Comparison of ENCODE assay signal across 9 mouse cellular contexts in genomic region chr5:34550251-34550650, GRCm38 (mm10). TPM values are rescaled to one million over a fixed set of nuclear protein-coding genes. Genes with fewer than 3 reads are reported as not detected.
DNase-seq lines count a peak whose midpoint lies in the region; ATAC-seq and TF ChIP-seq lines count a peak whose summit lies in the region.
"Had no signal": no experiment of that assay in that cellular context is flagged by ENCODE, and none has a peak within 500 bp of the region (broad histone marks: within the 10 kb centered on the region; RNA-seq: fewer than 3 reads in every experiment).

No protein-coding gene starts in this region.

- H3K4me1 ChIP-seq in embryonic facial prominence, embryonic 14.5 days (ENCODE audit: control insufficient read depth, insufficient read depth, low read length): peaks cover 9% of the 10 kb centered on the region
- H3K4me1 ChIP-seq in intestine, embryonic 15.5 days (replicated peaks): peaks cover 12% of the 10 kb centered on the region
- peaks cover 8% of the 10 kb centered on the region for H3K4me1 ChIP-seq in neural tube, embryonic 11.5 days (ENCODE audit: control insufficient read depth, insufficient read depth, low read length)

- no peaks in the 10 kb centered on the region for H3K27me3 ChIP-seq in embryonic facial prominence, embryonic 14.5 days (replicated peaks; ENCODE audit: control insufficient read depth, insufficient read depth, low read length)
- no peaks in the 10 kb centered on the region for H3K27me3 ChIP-seq in intestine, embryonic 15.5 days (replicated peaks)
- no peaks in the 10 kb centered on the region for H3K27me3 ChIP-seq in neural tube, embryonic 11.5 days (ENCODE audit: control insufficient read depth, insufficient read depth, low read length)

- 8% methylated on average over 6 of the region's 6 CpGs for WGBS in embryonic facial prominence, embryonic 14.5 days
- 20% methylated on average over 6 of the region's 6 CpGs for WGBS in intestine, embryonic 15.5 days
- WGBS in neural tube, embryonic 11.5 days: 30% methylated on average over 6 of the region's 6 CpGs

- no peak for DNase-seq in layer of hippocampus, adult 2 months (ENCODE audit: low spot score in 2 of 2)
- DNase-seq in layer of hippocampus, adult 18-20 months (ENCODE audit: low spot score in 2 of 2): no peak
- no peak for DNase-seq in embryonic facial prominence, embryonic 14.5 days (ENCODE audit: low spot score)
- DNase-seq in neural tube, embryonic 11.5 days (ENCODE audit: low spot score): peak; percentile 26
- DNase-seq in left cerebral cortex, postnatal 36 days (ENCODE audit: low spot score in 2 of 2): no peak
- DNase-seq in left cerebral cortex, adult 2 months (ENCODE audit: extremely low spot score in 1 of 2, low spot score in 2 of 2): no peak
- DNase-seq: kidney, adult 9 months had no signal

- TF ChIP-seq CTCF in layer of hippocampus, adult 2 months (conservative IDR thresholded peaks at IDR 0.05): no peak
- TF ChIP-seq CTCF in left cerebral cortex, adult 2 months (IDR thresholded peaks at IDR 0.05): no peak

- peak overlapping the region; percentile 70 for H3K4me2 ChIP-seq in embryonic facial prominence, embryonic 14.5 days (ENCODE audit: low read depth, low read length)
- H3K4me2 ChIP-seq in intestine, embryonic 15.5 days (replicated peaks): peak overlapping the region; percentile 91
- peak overlapping the region; percentile 78 for H3K4me2 ChIP-seq in neural tube, embryonic 11.5 days (ENCODE audit: low read depth)

- peaks cover 32% of the 10 kb centered on the region for H3K36me3 ChIP-seq in embryonic facial prominence, embryonic 14.5 days (ENCODE audit: control insufficient read depth, insufficient read depth, low read length)
- H3K36me3 ChIP-seq in intestine, embryonic 15.5 days: peaks cover 5% of the 10 kb centered on the region; the same call in 1 of the 2 replicates
- peaks cover 5% of the 10 kb centered on the region; the same call in 1 of the 2 replicates for H3K36me3 ChIP-seq in neural tube, embryonic 11.5 days (ENCODE audit: control insufficient read depth, insufficient read depth, low read length)

- no peak overlapping the region for H3K27ac ChIP-seq in layer of hippocampus, adult 2 months
- no peak overlapping the region for H3K27ac ChIP-seq in embryonic facial prominence, embryonic 14.5 days (replicated peaks; ENCODE audit: low read depth, low read length)
- no peak overlapping the region for H3K27ac ChIP-seq in intestine, embryonic 15.5 days
- no peak overlapping the region for H3K27ac ChIP-seq in neural tube, embryonic 11.5 days (ENCODE audit: low read depth, low read length)
- no peak overlapping the region for H3K27ac ChIP-seq in left cerebral cortex, adult 2 months

- H3K4me3 ChIP-seq in layer of hippocampus, adult 2 months: peak overlapping the region; percentile 64; the same call in 1 of the 2 replicates
- H3K4me3 ChIP-seq in embryonic facial prominence, embryonic 14.5 days (ENCODE audit: low read depth, low read length): peak overlapping the region; percentile 87
- H3K4me3 ChIP-seq in intestine, embryonic 15.5 days (replicated peaks): peak overlapping the region; percentile 97
- H3K4me3 ChIP-seq in neural tube, embryonic 11.5 days (ENCODE audit: low read depth, low read length): peak overlapping the region; percentile 84
- H3K4me3 ChIP-seq in left cerebral cortex, adult 2 months: no peak overlapping the region

- ATAC-seq in embryonic facial prominence, embryonic 14.5 days (ENCODE audit: low read depth): no peak
- ATAC-seq in intestine, embryonic 15.5 days: no peak
- ATAC-seq in neural tube, embryonic 11.5 days (ENCODE audit: insufficient read depth, low FRiP score, low TSS enrichment): no peak
- no peak for ATAC-seq in megakaryocyte-erythroid progenitor cell, adult 5-6 weeks (replicated peaks; ENCODE audit: low FRiP score, low TSS enrichment, poor library complexity, severe bottlenecking)

- no peaks in the 10 kb centered on the region for H3K9me3 ChIP-seq in embryonic facial prominence, embryonic 14.5 days (ENCODE audit: control insufficient read depth, low read length)
- H3K9me3 ChIP-seq in intestine, embryonic 15.5 days: no peaks in the 10 kb centered on the region
- no peaks in the 10 kb centered on the region for H3K9me3 ChIP-seq in neural tube, embryonic 11.5 days (ENCODE audit: control insufficient read depth, low read length)

- peak overlapping the region; percentile 85 for H3K9ac ChIP-seq in embryonic facial prominence, embryonic 14.5 days (ENCODE audit: low read depth, low read length)
- peak overlapping the region; percentile 97; the same call in 1 of the 2 replicates for H3K9ac ChIP-seq in intestine, embryonic 15.5 days
- peak overlapping the region; percentile 97 for H3K9ac ChIP-seq in neural tube, embryonic 11.5 days (ENCODE audit: low read length)

- intact Hi-C loops in left cerebral cortex, postnatal 36 days (cut with DNase I): no loop called here
- intact Hi-C loops in left cerebral cortex, adult 2 months (cut with DNase I): no loop called here

RNA-seq across cellular contexts. Expression of gene Add1, which starts 23.2 kb away (rescaled TPM):
- 100 to 1,000 TPM; 444 to 448 TPM for total RNA-seq in layer of hippocampus, adult 2 months (2021)
- total RNA-seq in layer of hippocampus, adult 18-20 months (2021): 100 to 1,000 TPM; 452 to 467 TPM
- polyA plus RNA-seq in embryonic facial prominence, embryonic 14.5 days (2014; fragmentation: Nextera tagmentation; extraction: Ambion mirVana): 190 and 214 TPM in 2 replicates
- polyA plus RNA-seq in intestine, embryonic 15.5 days (2015; fragmentation: Nextera tagmentation; extraction: Ambion mirVana): 141 and 149 TPM in 2 replicates
- polyA plus RNA-seq in neural tube, embryonic 11.5 days (2014; fragmentation: Nextera tagmentation; extraction: Ambion mirVana): 195 and 204 TPM in 2 replicates
- total RNA-seq in left cerebral cortex, postnatal 36 days (2021): 100 to 1,000 TPM; 434 to 436 TPM
- 188 and 260 TPM in 2 replicates for total RNA-seq in megakaryocyte-erythroid progenitor cell, adult 5-6 weeks (2014; fragmentation: Nextera tagmentation)
- total RNA-seq in megakaryocyte-erythroid progenitor cell, adult 5-6 weeks (2017): 170 and 288 TPM in 2 replicates
- total RNA-seq in left cerebral cortex, adult 2 months (2021): 100 to 1,000 TPM; 409 to 413 TPM

RNA-seq across cellular contexts. Expression of gene Sh3bp2, which starts 24.6 kb away (rescaled TPM):
- total RNA-seq in layer of hippocampus, adult 2 months (2021): 1 to 10 TPM; 3.3 to 6.6 TPM
- 1 to 10 TPM; 3.9 to 5.2 TPM for total RNA-seq in layer of hippocampus, adult 18-20 months (2021)
- polyA plus RNA-seq in embryonic facial prominence, embryonic 14.5 days (2014; fragmentation: Nextera tagmentation; extraction: Ambion mirVana): 8.7 and 10.1 TPM in 2 replicates
- polyA plus RNA-seq in intestine, embryonic 15.5 days (2015; fragmentation: Nextera tagmentation; extraction: Ambion mirVana): 4.5 and 6.2 TPM in 2 replicates
- 9.6 and 11.5 TPM in 2 replicates for polyA plus RNA-seq in neural tube, embryonic 11.5 days (2014; fragmentation: Nextera tagmentation; extraction: Ambion mirVana)
- total RNA-seq in left cerebral cortex, postnatal 36 days (2021): 1 to 10 TPM; 2.6 to 3.7 TPM
- 10.2 and 13.1 TPM in 2 replicates for total RNA-seq in megakaryocyte-erythroid progenitor cell, adult 5-6 weeks (2014; fragmentation: Nextera tagmentation)
- 3.3 and 4.2 TPM in 2 replicates for total RNA-seq in megakaryocyte-erythroid progenitor cell, adult 5-6 weeks (2017)
- total RNA-seq in left cerebral cortex, adult 2 months (2021): 1 to 10 TPM; 3.4 to 3.9 TPM

RNA-seq across cellular contexts. Expression of gene Tnip2, which starts 36.5 kb away (rescaled TPM):
- total RNA-seq in layer of hippocampus, adult 2 months (2021): 10 to 100 TPM; 29.9 to 30.9 TPM
- 10 to 100 TPM; 22.9 to 24.3 TPM for total RNA-seq in layer of hippocampus, adult 18-20 months (2021)
- polyA plus RNA-seq in embryonic facial prominence, embryonic 14.5 days (2014; fragmentation: Nextera tagmentation; extraction: Ambion mirVana): 14.8 and 16.0 TPM in 2 replicates
- polyA plus RNA-seq in intestine, embryonic 15.5 days (2015; fragmentation: Nextera tagmentation; extraction: Ambion mirVana): 14.4 and 16.2 TPM in 2 replicates
- polyA plus RNA-seq in neural tube, embryonic 11.5 days (2014; fragmentation: Nextera tagmentation; extraction: Ambion mirVana): 4.3 and 5.1 TPM in 2 replicates
- total RNA-seq in left cerebral cortex, postnatal 36 days (2021): 10 to 100 TPM; 12.7 to 20.4 TPM
- 4.8 and 14.9 TPM in 2 replicates for total RNA-seq in megakaryocyte-erythroid progenitor cell, adult 5-6 weeks (2014; fragmentation: Nextera tagmentation)
- total RNA-seq in megakaryocyte-erythroid progenitor cell, adult 5-6 weeks (2017): 5.0 and 13.8 TPM in 2 replicates
- 10 to 100 TPM; 20.2 to 21.8 TPM for total RNA-seq in left cerebral cortex, adult 2 months (2021)
